Mouse (Mus musculus) heart, embryonic 11.5 days (tissue): Measurements from ENCODE around the gene Mertk. TPM values are rescaled to one million over a fixed set of nuclear protein-coding genes. Genes with fewer than 3 reads are reported as not detected.

Experiments
- ATAC-seq: fragments of 200-750 bp; cut with Nextera tagmentation; replicated peaks from 2 replicates; pipeline ENCODE4 v1.8.0; 2017; ENCODE audit warnings: moderate library complexity; ENCODE audit not compliant: insufficient number of reproducible peaks, low FRiP score, low TSS enrichment
- H3K27ac ChIP-seq: fragments of 300-500 bp; sonication (generic); 2 replicates; pipeline ENCODE4 v1.5.1; 2014; ENCODE audit warnings: mild to moderate bottlenecking, low read depth, low read length
- H3K27me3 ChIP-seq: fragments of 300-500 bp; sonication (generic); 2 replicates; pipeline ENCODE4 v1.6.1; 2014; ENCODE audit warnings: mild to moderate bottlenecking, low read length, mixed read lengths; ENCODE audit not compliant: control insufficient read depth, insufficient read depth
- H3K36me3 ChIP-seq: fragments of 300-500 bp; sonication (generic); 2 replicates; pipeline ENCODE4 v1.6.1; 2014; ENCODE audit warnings: mild to moderate bottlenecking, low read length, moderate library complexity, mixed read lengths; ENCODE audit not compliant: control insufficient read depth, insufficient read depth
- H3K4me1 ChIP-seq: fragments of 300-500 bp; sonication (generic); 2 replicates; pipeline ENCODE4 v1.6.1; 2014; ENCODE audit warnings: low read length; ENCODE audit not compliant: control insufficient read depth, insufficient read depth
- H3K4me2 ChIP-seq: fragments of 300-500 bp; sonication (generic); 2 replicates; pipeline ENCODE4 v1.6.1; 2014; ENCODE audit warnings: mild to moderate bottlenecking, moderate library complexity
- H3K4me3 ChIP-seq: fragments of 300-500 bp; sonication (generic); 2 replicates; pipeline ENCODE4 v1.5.1; 2014; ENCODE audit warnings: low read depth, low read length
- H3K9ac ChIP-seq: fragments of 300-500 bp; sonication (generic); 2 replicates; pipeline ENCODE4 v1.6.1; 2014; ENCODE audit warnings: mild to moderate bottlenecking, low read depth, low read length, moderate library complexity
- H3K9me3 ChIP-seq: fragments of 300-500 bp; sonication (generic); replicated peaks from 2 replicates; pipeline ENCODE4 v1.6.1; 2016; ENCODE audit warnings: low read length; ENCODE audit not compliant: control insufficient read depth
- WGBS: fragments of 180-500 bp; shearing (Covaris S2); extraction: QIAGEN DNeasy Blood & Tissue Kit; methylation state at CpG from one replicate; pipeline ENCODE4 v1.1.7; 2014; ENCODE audit not compliant: insufficient replicate concordance; 5-methylcytosine and 5-hydroxymethylcytosine counted together
- polyA plus RNA-seq: library from polyadenylated mRNA; unstranded; fragments of >200 nt; fragmentation: Nextera tagmentation; extraction: Ambion mirVana; gene quantifications from 2 replicates; pipeline ENCODE4 v1.2.1, GENCODE M21; 2014

Gene Mertk
- polyA plus RNA-seq, 1 experiment from 2014 or later, result 4.1 TPM

DNA sequence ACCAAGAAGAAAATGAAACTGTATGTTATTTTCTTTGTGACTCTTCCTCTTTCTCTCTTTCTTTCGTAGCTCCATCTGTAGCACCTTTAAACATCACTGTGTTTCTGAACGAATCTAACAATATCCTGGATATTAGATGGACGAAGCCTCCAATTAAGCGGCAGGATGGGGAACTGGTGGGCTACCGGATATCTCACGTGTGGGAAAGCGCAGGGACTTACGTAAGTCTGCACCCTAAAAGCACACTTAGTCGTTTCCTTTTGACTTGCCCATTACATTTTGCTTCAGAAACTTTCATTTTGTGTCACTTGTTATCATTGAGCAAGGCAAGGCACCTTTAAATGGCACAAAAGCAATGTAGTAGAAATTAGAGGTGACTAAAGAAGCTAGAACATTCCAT is 63.3 kb downstream of the Mertk start:
- no peak overlapping the region for H3K4me3 ChIP-seq
- no peaks in the 10 kb centered on the region for H3K4me1 ChIP-seq
- H3K9ac ChIP-seq, result no peak overlapping the region
- no peak overlapping the region for H3K4me2 ChIP-seq
- peaks cover 8% of the 10 kb centered on the region for H3K36me3 ChIP-seq
- no peak for ATAC-seq
- H3K27ac ChIP-seq, result no peak overlapping the region
- no peaks in the 10 kb centered on the region for H3K9me3 ChIP-seq
- 87% methylated on average over 9 of the region's 9 CpGs for WGBS
- H3K27me3 ChIP-seq, result no peaks in the 10 kb centered on the region

DNA sequence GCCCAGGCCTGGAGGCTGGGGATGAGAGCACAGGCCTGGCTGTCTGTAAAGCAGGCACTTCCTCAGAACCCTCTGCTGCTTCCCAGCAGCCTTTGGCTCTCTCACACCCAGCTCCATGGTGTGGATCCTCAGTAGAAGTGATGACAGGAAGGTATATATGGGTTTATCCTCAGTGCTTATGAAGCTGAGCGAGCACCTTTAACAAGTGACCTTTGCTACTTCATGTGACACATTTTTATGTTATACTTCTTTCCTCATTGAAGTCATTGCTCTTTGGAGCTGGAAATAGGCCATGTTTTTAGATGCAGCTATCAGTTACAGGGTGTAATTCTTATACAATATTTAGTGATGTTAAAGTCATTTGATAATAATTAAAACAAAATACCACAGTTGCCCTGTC is 67.0 kb downstream of the Mertk start:
- Histone ChIP-seq H3K9ac (no peak overlapping the region), H3K4me2 (no peak overlapping the region), H3K27me3 (no peaks in the 10 kb centered on the region), H3K4me1 (no peaks in the 10 kb centered on the region), H3K4me3 (no peak overlapping the region), H3K36me3 (peaks cover 4% of the 10 kb centered on the region), H3K27ac (no peak overlapping the region), H3K9me3 (no peaks in the 10 kb centered on the region)
- ATAC-seq, result no peak
- WGBS, result 84% methylated on average over 1 of the region's 1 CpGs

DNA sequence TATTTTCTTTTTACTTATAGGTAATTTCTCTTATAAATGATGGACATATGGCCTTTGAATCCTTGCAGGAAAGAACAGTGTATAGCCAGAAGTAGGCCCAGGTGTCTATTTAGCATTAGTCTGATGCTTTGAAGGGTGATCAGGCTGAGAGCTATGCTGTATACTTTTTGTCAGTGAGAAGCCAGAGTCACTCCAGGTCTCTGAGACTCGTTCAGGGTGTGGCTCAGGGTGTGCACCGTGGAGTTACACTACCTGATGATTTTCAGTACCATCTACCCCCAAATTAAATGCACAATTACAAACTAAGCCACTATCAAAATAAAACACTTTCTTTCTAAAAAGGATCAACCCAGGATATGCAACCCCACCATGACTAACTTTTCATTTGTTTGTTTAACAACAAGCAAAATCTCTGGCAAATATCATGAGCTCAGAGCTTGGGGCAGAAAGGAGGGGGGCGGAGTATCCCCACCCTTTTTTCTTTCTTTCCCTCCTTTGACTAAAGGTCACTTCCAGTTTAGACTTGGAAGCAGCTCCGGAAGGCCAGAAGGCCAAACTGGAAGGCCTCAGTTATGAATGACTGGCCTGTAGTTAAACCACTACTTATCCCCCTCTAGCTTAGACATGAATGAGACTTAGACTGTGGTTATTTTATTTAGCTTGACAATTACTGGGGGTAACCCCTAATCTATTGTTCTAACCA is 69.9 kb downstream of the Mertk start:
- Histone ChIP-seq H3K9me3 (no peaks in the 10 kb centered on the region), H3K27me3 (no peaks in the 10 kb centered on the region), H3K4me2 (no peak overlapping the region), H3K36me3 (no peaks in the 10 kb centered on the region), H3K27ac (no peak overlapping the region), H3K9ac (no peak overlapping the region), H3K4me3 (no peak overlapping the region), H3K4me1 (no peaks in the 10 kb centered on the region)
- WGBS, result 62% methylated on average over 4 of the region's 4 CpGs
- no peak for ATAC-seq

DNA sequence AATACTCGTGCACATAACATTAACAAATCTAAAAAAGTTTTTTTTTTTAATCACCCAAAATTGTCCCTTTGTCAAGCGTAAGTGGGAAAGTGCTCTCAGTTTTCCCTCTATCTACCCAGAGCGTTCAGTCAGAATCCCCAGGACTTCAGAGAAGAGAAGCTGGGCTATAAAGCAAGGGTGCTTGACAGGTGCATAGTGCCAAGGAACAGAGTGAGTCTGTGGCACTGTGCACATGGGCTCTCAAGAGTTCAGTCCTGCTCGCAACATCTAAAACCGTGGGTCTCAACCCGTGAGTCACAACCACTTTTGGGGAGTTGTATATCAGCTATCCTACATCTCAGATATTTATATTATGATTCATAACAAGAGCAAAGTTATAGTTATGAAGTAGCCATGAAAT is 71.8 kb downstream of the Mertk start:
- 82% methylated on average over 6 of the region's 6 CpGs for WGBS
- no peaks in the 10 kb centered on the region for H3K36me3 ChIP-seq

DNA sequence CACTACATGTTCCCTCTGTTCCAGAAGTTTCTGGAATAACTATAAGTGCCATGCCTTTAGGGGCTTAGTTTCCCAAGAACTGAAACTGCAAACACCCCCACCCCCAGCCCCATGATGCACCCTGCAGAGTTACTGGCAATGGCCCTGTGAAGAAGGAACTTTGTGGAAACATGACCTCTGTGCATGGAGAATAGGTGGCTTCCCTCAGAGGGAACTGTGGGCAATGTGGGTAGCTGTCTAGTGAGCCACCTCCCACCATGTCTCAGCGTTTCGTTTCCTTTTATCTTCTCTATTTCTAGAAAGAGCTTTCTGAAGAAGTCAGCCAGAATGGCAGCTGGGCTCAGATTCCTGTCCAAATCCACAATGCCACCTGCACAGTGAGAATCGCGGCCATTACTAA is 72.3 kb downstream of the Mertk start:
- Histone ChIP-seq H3K9me3 (no peaks in the 10 kb centered on the region), H3K4me3 (no peak overlapping the region), H3K4me1 (no peaks in the 10 kb centered on the region), H3K9ac (no peak overlapping the region), H3K4me2 (no peak overlapping the region), H3K27ac (no peak overlapping the region), H3K27me3 (no peaks in the 10 kb centered on the region), H3K36me3 (no peaks in the 10 kb centered on the region)
- WGBS, result 78% methylated on average over 4 of the region's 4 CpGs
- no peak for ATAC-seq

More for the DNA sequence above, 71.8 kb downstream of the Mertk start:
- ATAC-seq, result no peak
- Histone ChIP-seq H3K4me1 (no peaks in the 10 kb centered on the region), H3K4me3 (no peak overlapping the region), H3K27me3 (no peaks in the 10 kb centered on the region), H3K9me3 (no peaks in the 10 kb centered on the region), H3K27ac (no peak overlapping the region), H3K9ac (no peak overlapping the region), H3K4me2 (no peak overlapping the region)

DNA sequence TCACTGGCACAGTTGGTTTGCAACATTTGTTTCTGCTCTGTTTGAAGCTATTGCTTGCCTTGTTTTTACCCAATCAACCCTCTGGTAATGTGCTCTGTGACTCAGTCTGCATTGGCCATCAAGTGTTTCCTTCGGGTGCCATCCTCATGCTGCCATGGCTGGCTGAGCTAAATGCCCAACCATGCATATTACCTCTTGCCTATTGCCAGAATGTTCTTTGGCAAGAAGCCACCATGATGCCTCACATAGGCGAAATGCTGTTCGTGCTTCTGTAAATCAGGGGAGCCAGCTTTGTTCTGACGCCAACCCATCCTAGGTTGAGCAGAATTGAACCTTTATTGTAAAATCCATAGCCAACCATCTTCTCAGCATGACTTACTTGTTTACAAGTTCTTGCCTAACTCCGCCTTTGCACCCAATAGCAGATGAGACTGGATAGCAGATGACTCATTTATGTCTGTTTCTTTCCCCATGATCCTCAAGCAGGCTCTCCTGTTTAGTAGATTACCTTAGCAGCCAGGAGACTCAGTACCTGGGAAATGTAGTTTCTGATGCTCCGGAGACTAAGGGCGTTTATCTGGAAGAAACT is 73.1 kb downstream of the Mertk start:
- Histone ChIP-seq H3K36me3 (no peaks in the 10 kb centered on the region), H3K9ac (no peak overlapping the region), H3K4me3 (no peak overlapping the region), H3K27me3 (no peaks in the 10 kb centered on the region), H3K4me1 (no peaks in the 10 kb centered on the region), H3K9me3 (no peaks in the 10 kb centered on the region), H3K27ac (no peak overlapping the region), H3K4me2 (no peak overlapping the region)
- WGBS, result 86% methylated on average over 7 of the region's 7 CpGs
- no peak for ATAC-seq

DNA sequence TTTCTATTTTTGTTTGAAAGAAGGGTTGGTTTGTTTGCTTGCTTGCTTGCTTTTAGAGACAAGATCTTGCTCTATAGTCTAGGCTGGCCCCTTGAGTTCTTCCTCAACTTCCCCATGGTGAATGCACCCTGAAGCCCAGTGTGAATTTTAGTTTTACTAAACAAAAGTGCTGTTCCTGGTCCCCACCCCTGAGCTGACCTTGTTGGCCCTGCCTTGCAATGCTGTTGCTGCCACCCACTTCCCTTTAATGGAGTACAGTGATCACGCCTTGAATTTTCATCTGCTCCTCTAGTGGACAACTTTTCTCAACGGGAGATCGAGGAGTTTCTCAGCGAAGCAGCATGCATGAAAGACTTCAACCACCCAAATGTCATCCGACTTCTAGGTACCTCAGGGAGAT is 83.5 kb downstream of the Mertk start:
- Histone ChIP-seq H3K27me3 (no peaks in the 10 kb centered on the region), H3K9me3 (no peaks in the 10 kb centered on the region), H3K4me2 (no peak overlapping the region), H3K27ac (no peak overlapping the region), H3K36me3 (no peaks in the 10 kb centered on the region), H3K9ac (no peak overlapping the region), H3K4me1 (no peaks in the 10 kb centered on the region), H3K4me3 (no peak overlapping the region)
- 78% methylated on average over 5 of the region's 5 CpGs for WGBS
- no peak for ATAC-seq

DNA sequence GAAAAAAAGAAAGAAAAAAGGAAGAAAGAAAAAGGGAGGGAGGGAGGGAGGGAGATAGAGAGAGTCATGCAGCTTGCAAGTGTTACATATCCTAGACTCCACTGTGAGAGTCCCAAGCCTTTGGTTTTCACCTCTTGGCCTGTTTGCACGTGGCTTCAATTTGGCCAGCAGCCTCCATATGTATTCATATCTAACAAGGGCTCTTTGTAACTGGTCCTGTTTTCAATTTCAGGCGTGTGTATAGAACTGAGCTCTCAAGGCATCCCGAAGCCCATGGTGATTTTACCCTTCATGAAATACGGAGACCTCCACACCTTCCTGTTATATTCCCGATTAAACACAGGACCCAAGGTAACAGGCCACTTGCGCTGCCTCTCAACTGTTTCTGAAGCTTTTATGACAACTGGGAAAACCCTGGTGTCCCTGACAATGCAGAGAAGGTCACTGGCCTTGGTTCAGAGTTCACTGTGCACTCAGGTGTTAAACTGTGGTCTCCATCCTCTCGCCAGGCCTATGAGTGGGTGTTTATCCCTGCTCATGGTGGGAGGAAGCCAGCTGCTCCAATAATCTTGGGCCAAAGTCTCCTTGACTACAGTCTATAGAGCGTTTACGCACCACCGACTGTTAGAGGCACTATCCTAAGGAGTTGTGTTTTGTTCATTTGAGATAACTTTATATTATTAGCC is 85.0 kb downstream of the Mertk start:
- no peak overlapping the region for H3K4me3 ChIP-seq
- no peaks in the 10 kb centered on the region for H3K4me1 ChIP-seq
- H3K36me3 ChIP-seq, result no peaks in the 10 kb centered on the region
- no peak overlapping the region for H3K4me2 ChIP-seq
- no peaks in the 10 kb centered on the region for H3K27me3 ChIP-seq
- ATAC-seq, result no peak
- no peak overlapping the region for H3K9ac ChIP-seq
- H3K27ac ChIP-seq, result no peak overlapping the region
- no peaks in the 10 kb centered on the region for H3K9me3 ChIP-seq
- WGBS, result 80% methylated on average over 10 of the region's 10 CpGs
